Mouse (Mus musculus): Measurements from ENCODE around the gene Tex21. TPM values are rescaled to one million over a fixed set of nuclear protein-coding genes. Genes with fewer than 3 reads are reported as not detected.

Gene Tex21
- total RNA-seq, 2 experiments from 2014 or later: not detected

- intact Hi-C loops (cut with DNase I): no loop called here
- DNase-seq (ENCODE audit: extremely low spot score in 1 of 2, low spot score in 2 of 2): no peak
Observed at GRCm38 (mm10) chr12:76216716-76217115, 29.8 kb downstream of the Tex21 start.

GRCm38 (mm10) chr12:76215121-76215520 lies 31.4 kb downstream of the Tex21 start:
- intact Hi-C loops (cut with DNase I): no loop called here
- DNase-seq (ENCODE audit: extremely low spot score in 1 of 2, low spot score in 2 of 2): no peak

GRCm38 (mm10) chr12:76209429-76209974 lies 37.0 kb downstream of the Tex21 start:
- intact Hi-C loops (cut with DNase I): no loop called here
- DNase-seq (ENCODE audit: extremely low spot score in 1 of 2, low spot score in 2 of 2): no peak

- DNase-seq (ENCODE audit: extremely low spot score in 1 of 2, low spot score in 2 of 2): no peak
- intact Hi-C loops (cut with DNase I): loop anchor here (2.0 kb wide), 1 partner anchor 140 kb away; no protein-coding TSS in a partner anchor
Observed at GRCm38 (mm10) chr12:76200326-76200725, 46.2 kb downstream of the Tex21 start.

GRCm38 (mm10) chr12:76197071-76197470 lies 49.5 kb downstream of the Tex21 start:
- no peak for DNase-seq (ENCODE audit: extremely low spot score in 1 of 2, low spot score in 2 of 2)
- intact Hi-C loops (cut with DNase I): loop anchor here (5.0 kb wide), 1 partner anchor 410 kb away; no protein-coding TSS in a partner anchor

GRCm38 (mm10) chr12:76196709-76197054 lies 49.9 kb downstream of the Tex21 start:
- DNase-seq (ENCODE audit: extremely low spot score in 1 of 2, low spot score in 2 of 2): peak; percentile 55 to 78
- intact Hi-C loops (cut with DNase I): loop anchor here (5.0 kb wide), 1 partner anchor 409 kb away; no protein-coding TSS in a partner anchor

GRCm38 (mm10) chr12:76195912-76196708 lies 50.4 kb downstream of the Tex21 start:
- peak; percentile 27 to 84 for DNase-seq (ENCODE audit: extremely low spot score in 1 of 2, low spot score in 2 of 2)
- intact Hi-C loops (cut with DNase I): loop anchor here (5.0 kb wide), 1 partner anchor 409 kb away; no protein-coding TSS in a partner anchor

- intact Hi-C loops (cut with DNase I): loop anchor here (5.0 kb wide), 1 partner anchor 177 kb away; no protein-coding TSS in a partner anchor
- DNase-seq (ENCODE audit: extremely low spot score in 1 of 2, low spot score in 2 of 2): no peak
Observed at GRCm38 (mm10) chr12:76194526-76194925, 52.0 kb downstream of the Tex21 start.

GRCm38 (mm10) chr12:76190940-76191339 lies 55.6 kb downstream of the Tex21 start:
- intact Hi-C loops (cut with DNase I): loop anchor here (5.0 kb wide), 1 partner anchor 174 kb away; no protein-coding TSS in a partner anchor
- DNase-seq (ENCODE audit: extremely low spot score in 1 of 2, low spot score in 2 of 2): peak in 1 of 2 experiments; percentile 44

- intact Hi-C loops (cut with DNase I): loop anchor here (10.0 kb wide), 1 partner anchor 253 kb away; no protein-coding TSS in a partner anchor
- DNase-seq (ENCODE audit: extremely low spot score in 1 of 2, low spot score in 2 of 2): no peak
Observed at GRCm38 (mm10) chr12:76187849-76188248, 58.7 kb downstream of the Tex21 start.

- intact Hi-C loops (cut with DNase I): loop anchor here (10.0 kb wide), 1 partner anchor 252 kb away; no protein-coding TSS in a partner anchor
- no peak for DNase-seq (ENCODE audit: extremely low spot score in 1 of 2, low spot score in 2 of 2)
Observed at GRCm38 (mm10) chr12:76186473-76186872, 60.1 kb downstream of the Tex21 start.

- intact Hi-C loops (cut with DNase I): loop anchor here (10.0 kb wide), 1 partner anchor 250 kb away; no protein-coding TSS in a partner anchor
- DNase-seq (ENCODE audit: extremely low spot score in 1 of 2, low spot score in 2 of 2): no peak
Observed at GRCm38 (mm10) chr12:76185167-76185816, 61.3 kb downstream of the Tex21 start.

- intact Hi-C loops (cut with DNase I): loop anchor here (10.0 kb wide), 1 partner anchor 249 kb away; no protein-coding TSS in a partner anchor
Observed at GRCm38 (mm10) chr12:76184271-76184670, 62.3 kb downstream of the Tex21 start.

GRCm38 (mm10) chr12:76182831-76183230 lies 63.7 kb downstream of the Tex21 start:
- intact Hi-C loops (cut with DNase I): loop anchor here (10.0 kb wide), 1 partner anchor 248 kb away; no protein-coding TSS in a partner anchor
- no peak for DNase-seq (ENCODE audit: extremely low spot score in 1 of 2, low spot score in 2 of 2)

More at GRCm38 (mm10) chr12:76184271-76184670, 62.3 kb downstream of the Tex21 start:
- DNase-seq (ENCODE audit: extremely low spot score in 1 of 2, low spot score in 2 of 2): no peak

- no peak for DNase-seq (ENCODE audit: extremely low spot score in 1 of 2, low spot score in 2 of 2)
- intact Hi-C loops (cut with DNase I): loop anchor here (10.0 kb wide), 1 partner anchor 247 kb away; no protein-coding TSS in a partner anchor
Observed at GRCm38 (mm10) chr12:76181471-76181870, 65.1 kb downstream of the Tex21 start.

GRCm38 (mm10) chr12:76180442-76180841 lies 66.1 kb downstream of the Tex21 start:
- intact Hi-C loops (cut with DNase I): loop anchor here (10.0 kb wide), 1 partner anchor 246 kb away; no protein-coding TSS in a partner anchor
- DNase-seq (ENCODE audit: extremely low spot score in 1 of 2, low spot score in 2 of 2): no peak

- intact Hi-C loops (cut with DNase I): loop anchor here (5.0 kb wide), 1 partner anchor 162 kb away; no protein-coding TSS in a partner anchor
- DNase-seq (ENCODE audit: extremely low spot score in 1 of 2, low spot score in 2 of 2): no peak
Observed at GRCm38 (mm10) chr12:76179527-76179926, 67.0 kb downstream of the Tex21 start.

- no peak for DNase-seq (ENCODE audit: extremely low spot score in 1 of 2, low spot score in 2 of 2)
- intact Hi-C loops (cut with DNase I): loop anchor here (5.0 kb wide), 1 partner anchor 162 kb away; no protein-coding TSS in a partner anchor
Observed at GRCm38 (mm10) chr12:76179051-76179450, 67.5 kb downstream of the Tex21 start.

Measured in left cerebral cortex, postnatal 10 days (tissue).